Mouse (Mus musculus) adrenal gland, postnatal 36 days (tissue): Measurements from ENCODE around the gene Evi5l. TPM values are rescaled to one million over a fixed set of nuclear protein-coding genes. Genes with fewer than 3 reads are reported as not detected.
"Not testable (repeated sequence)": the region's sequence is repeated elsewhere in the genome, so short reads cannot be mapped to it uniquely, and the experiment has no call there.

Source experiments
- DNase-seq, 2 experiments: peaks; one replicate each; pipeline ENCODE4 v3.0.0; 2021; ENCODE audit warnings: mixed read lengths in 1 of 2
- total RNA-seq, 2 experiments: library from RNA; stranded (reverse); gene quantifications; 2 replicates each; pipeline ENCODE4 v1.2.3; 2021

The Evi5l gene
- total RNA-seq, 2 experiments from 2014 or later: 29.4 to 38.5 TPM

DNA sequence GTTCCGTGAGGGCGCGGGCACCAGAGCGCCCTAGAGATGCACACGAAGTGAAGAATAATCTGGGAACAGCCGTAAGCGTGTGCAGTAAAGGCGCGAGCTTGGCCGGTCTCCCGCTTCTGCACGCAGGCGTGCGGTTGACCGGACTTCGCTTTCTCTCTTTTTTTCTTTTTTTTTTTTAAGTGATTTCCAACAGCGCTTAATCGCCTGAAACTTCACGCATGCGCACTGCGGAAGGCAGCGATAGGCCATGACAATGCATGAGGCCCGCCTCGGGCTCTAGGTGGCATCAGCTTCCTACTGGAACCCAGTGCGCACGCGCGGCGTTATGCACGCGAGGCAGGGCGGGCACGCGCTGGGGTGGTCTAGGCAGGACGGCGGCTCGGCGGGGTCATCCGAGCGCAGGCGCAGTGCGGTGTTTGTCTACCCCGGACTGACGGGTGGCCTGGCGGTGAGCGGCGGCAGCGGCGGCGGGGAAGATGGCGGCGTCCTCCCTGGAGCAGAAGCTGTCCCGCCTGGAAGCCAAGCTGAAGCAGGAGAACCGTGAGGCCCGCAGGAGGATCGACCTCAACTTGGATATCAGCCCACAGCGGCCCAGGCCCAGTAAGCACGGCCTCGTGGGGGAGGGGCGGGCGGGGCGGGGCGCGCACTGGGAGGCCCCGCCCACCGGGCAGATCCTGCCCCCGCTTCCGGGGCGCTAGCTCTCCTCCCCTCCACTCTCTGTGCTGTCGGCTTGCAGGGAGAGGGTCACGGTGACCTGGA, 72.2 kb downstream of the Evi5l start, which contains the start of the genes Map2k7 and Gm49320:
TSS of gene Map2k7 (plus strand) at position 307 of the 759 bp plus-strand sequence.
TSS of gene Gm49320 (plus strand) at position 432 of the 759 bp plus-strand sequence.
- peak; percentile 100 for DNase-seq

DNA sequence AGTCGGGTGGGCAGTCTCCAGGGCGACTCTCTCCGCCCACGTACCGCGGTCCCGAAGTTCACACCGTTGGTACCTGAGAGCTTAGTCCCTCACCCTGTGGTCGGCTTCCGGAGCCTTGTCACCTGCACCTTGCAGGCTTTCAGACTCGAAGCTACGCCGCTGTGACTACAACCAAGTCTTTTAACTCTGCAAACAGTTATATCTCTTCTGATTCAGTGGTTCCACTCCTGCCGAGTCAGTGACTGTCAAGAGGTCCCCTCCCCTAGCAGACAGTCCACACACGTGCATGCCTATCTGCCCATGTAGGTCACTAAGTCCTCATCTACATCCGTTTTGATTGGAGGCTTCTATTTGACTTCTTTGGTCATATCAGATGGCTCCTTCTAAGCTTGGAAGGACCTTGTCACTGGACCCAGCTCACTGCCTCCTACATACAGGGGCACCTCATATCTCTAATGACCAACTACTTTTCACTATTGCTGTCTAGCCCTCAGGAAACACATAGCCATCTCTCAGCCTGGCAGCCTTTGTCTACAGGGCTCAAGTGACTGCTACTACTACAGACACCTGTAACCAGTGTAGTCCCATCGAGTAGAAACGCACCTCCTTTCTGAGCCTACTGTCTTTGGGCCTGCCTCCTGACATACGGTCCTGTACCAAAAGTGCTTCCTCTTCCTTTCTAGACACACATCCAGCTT, 73.0 kb downstream of the Evi5l start:
- DNase-seq: no peak

DNA sequence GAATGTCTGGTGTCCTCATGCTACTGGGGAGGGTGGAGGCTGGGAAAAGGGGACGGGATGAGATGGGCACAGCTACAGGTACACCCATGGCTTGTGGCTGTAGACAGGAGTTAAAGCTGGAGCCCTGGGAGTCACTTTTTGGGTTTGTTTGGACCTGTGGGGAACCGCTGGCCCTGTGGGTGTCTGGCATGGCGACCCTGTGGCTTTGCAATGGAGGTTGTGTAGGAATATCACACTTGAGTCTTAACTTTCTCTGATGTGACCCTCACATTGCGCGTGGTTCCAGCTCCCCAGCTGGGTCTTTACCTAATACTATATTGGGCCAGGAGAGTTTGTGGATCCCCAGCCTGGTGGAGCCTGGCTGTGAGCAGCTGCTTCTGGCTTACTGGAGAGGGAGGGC, 78.7 kb downstream of the Evi5l start:
- no peak for DNase-seq

GRCm38 (mm10) chr8:4245737-4246136, 79.4 kb downstream of the Evi5l start:
- DNase-seq: no peak

- DNase-seq: no peak
Observed at GRCm38 (mm10) chr8:4247241-4247640, 80.9 kb downstream of the Evi5l start.

DNA sequence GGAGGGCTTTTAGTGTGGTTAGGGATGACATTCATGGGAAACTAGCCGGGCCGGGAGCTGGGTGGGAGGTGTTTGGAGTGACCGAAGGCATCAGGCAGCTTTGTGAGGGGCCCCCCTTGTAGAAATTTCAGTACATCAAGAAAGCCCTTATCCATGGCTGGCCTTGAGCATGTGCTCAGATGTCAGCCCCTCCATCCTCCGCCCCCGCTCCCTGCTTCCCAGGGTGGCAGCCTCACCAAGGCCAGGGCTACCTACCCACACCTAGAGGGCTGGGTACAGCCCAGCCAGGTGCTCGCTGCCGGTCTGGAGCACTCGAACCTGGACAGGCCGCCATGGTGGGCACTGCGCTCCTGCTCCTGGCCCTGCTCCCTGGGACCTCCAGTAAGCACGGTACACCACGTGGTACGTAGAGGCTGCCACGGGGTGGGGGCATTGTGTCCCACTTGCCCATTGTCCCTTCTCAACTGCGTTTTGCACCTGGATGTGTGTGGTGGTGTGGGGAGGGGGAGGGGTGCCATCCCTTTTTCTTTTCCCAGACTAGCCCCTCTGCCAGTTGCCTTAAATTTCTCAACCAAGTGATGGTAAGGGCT, 81.7 kb downstream of the Evi5l start, which contains the start of gene Tgfbr3l:
TSS of gene Tgfbr3l (plus strand) at position 264 of the 590 bp plus-strand sequence.
- DNase-seq: peak; percentile 45 to 64

- DNase-seq: peak; percentile 61 to 65
Observed at GRCm38 (mm10) chr8:4249213-4249612, 82.8 kb downstream of the Evi5l start.

DNA sequence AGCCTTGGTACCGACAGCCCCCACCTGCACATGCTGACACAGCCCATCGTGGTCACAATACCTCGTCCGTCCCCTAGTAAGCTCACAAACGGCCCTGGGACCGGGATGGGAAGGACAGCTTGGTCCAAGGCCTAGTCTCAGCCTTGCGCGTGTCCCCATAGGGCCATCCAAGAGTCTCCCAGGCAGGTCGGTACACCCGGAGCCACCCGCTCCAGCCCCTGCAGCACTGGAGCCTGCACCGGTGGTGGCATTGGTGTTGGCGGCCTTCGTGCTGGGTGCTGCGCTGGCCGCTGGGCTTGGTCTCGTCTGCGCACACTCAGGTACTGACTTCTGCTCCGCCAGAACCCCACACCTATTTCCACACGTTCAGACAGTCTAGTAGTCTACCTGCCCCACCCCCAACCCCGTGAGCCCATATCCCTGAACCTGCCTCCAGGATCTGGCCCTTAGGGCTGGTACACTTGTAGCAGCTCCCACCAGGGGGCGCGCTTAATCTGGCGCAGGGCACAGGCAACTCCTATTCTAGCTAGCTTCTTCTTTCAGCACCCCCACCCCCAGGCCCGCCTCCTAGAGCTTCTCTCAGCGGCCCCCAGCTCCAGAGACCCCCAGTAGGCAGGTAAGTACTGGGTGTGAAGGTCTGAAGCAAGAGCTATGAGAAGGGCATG, 84.1 kb downstream of the Evi5l start:
- peak; percentile 87 to 94 for DNase-seq

DNA sequence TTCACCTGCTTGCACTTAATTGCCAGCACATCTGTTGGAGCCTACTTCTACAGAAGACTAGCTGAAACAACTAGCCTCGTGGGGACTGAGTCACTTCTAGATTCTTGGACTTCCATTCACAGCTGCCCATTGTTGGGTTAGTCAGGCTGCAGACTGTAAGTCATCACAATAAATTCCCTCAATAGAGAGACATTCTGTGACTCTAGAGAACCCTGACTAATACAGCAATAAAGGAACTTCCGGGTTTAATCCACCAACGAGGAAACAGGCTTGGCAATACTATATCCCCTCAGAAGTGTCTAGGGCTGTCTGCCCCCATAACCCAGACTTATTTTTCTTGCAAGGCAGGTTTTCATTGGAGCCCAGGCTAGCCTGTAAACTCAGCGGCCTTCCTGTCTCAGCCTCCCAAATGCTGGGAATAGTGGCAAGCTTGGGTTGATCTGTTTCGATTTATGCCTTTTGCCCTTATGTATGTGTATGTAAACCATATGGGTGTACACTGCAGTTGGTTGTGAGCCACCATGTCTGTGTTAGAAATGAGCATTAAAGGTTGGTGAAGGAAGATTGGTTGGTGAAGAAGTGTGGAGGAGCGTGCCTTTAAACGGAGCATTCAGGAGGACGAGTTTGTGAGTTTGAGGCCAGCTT, 85.9 kb downstream of the Evi5l start:
- DNase-seq: no peak

- DNase-seq: peak; percentile 97 to 99
Observed at GRCm38 (mm10) chr8:4252934-4253841, 86.8 kb downstream of the Evi5l start, which contains the start of gene Snapc2. Gene Snapc2, plus strand, starts transcription at chr8:4253080.

DNA sequence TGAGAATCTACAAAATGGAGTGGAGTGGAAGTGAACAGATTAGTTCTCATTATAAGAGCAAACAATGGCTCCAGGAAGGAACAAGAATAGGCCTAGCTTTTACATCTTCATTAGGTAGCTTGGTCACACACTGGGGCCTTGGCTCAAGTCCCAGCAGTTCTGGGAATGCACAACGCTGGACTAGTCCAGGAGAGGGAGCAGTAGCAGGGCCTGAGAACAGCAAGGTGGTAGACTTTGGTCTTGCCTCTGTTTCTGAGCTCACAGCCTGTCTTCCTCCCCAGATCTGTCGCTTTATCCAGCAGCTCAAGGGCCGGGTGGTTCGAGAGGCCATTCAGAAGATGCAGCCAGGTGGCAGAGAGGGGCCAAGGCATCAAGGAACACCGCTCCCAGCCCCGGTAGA, 87.6 kb downstream of the Evi5l start:
- peak; percentile 64 to 75 for DNase-seq

DNA sequence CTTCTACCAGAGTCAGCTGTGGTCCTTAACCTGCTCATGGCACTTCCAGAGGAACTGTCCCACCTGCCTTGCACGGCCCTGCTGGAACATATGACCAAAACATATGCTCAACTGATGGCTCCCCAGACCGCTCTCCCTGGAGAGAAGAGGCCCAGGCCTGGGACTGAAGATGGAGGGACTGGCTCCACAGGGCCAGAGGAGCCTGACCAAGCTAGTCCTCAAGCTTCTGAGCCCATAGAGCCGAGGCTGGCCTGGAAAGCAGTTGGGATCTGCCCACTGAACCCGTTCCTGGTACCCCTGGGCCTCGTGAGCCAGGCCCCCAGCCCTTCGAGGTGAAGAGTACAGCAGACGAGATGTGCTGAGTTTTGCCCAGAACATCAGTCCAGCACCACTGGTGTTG, 89.1 kb downstream of the Evi5l start:
- not testable (repeated sequence) for DNase-seq

GRCm38 (mm10) chr8:4256911-4257310, 90.5 kb downstream of the Evi5l start:
- DNase-seq: no peak

DNA sequence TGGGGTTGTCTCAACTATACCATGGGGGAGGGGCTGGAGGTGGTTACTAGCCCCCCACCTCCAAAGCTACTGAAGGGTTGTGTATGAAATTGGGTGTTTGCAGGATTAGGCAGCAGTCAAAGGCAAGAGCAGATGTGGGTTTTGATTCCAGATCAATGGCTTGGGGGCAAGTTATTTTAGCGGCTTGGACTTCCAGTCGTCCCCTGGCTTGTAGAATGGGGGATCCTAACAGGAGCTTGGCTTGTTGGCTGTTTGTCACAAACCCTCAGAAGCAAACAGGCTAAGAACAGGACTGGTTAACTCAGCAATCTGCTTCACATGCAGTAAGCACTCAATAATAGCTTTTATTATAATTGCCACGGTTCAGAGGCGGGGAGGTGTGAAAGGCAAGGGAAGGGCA, 91.0 kb downstream of the Evi5l start:
- no peak for DNase-seq

DNA sequence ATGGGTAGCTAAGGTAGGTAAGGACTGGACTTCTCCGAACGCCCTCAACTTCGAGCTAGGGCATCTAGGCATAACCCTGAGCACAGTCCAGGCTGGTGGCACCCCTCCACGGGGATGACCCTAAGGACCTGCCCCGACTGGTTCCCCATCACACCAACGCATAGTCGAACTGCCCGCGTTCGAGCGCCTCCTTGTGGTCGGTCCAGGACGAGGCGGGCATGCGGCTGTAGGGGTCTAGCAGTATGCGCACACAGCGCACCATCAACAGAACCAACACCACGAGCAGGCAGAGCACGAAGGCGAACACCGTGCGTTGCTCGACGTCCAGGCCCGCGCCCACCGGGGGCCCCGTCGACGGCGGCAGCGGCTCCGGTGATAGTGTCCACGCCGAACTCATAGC, 91.9 kb downstream of the Evi5l start:
- DNase-seq: peak; percentile 78 to 83

DNA sequence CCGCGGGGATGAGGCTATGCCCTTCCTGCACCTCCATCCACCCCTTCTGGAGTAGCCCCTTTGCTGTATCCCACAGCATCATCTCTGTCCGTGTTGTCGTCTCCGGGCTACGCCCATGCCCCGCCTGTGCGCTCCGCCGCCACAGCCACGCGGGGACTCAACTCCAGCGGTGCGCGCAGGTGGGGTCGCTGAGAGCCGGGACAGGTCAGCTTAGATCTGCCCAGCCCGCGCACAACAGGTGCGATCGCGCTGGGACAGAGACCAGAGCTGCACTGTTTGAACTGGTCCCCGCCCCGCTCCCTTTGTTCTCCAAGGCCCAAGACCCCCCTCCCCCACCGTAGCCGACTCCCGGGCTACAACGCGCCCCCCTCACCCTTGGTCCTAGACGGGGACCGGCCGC, 92.3 kb downstream of the Evi5l start:
- DNase-seq: no peak

DNA sequence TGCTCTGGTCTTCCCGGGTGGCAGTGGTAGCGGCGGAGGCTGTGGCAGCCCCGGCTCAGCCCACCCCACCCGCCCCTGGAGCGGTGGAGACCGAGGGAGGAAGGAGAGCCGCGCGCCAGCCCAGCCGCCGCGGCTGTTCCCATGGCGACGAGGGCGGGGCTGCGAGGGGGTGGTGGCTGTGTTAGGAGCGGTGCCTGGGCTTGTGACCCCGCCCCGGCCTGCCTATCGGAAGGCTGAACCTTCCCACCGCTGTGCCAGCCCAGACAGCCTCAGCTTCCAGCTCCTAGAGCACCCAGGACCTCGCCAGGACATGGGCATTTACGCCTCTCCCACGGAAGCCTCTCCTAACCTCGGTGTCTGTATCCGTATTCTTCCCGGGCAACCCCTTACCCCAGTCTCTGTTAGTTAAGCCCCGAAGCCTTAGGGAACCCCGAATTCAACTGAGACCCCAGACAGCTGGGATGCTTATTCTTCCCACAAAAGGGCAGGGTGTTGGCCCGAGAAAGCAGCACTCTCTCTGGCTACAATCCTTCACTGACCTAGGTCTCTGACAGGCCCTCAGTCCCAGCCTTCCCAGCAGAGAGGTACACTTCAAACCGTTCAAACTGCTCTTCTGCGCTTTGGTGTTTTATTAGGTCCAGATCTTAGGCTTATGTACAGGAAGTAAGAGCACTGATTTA, 92.9 kb downstream of the Evi5l start, which contains the start of gene Ctxn1:
TSS of gene Ctxn1 (minus strand) at position 150 of the 680 bp plus-strand sequence.
- DNase-seq: peak; percentile 98 to 100

DNA sequence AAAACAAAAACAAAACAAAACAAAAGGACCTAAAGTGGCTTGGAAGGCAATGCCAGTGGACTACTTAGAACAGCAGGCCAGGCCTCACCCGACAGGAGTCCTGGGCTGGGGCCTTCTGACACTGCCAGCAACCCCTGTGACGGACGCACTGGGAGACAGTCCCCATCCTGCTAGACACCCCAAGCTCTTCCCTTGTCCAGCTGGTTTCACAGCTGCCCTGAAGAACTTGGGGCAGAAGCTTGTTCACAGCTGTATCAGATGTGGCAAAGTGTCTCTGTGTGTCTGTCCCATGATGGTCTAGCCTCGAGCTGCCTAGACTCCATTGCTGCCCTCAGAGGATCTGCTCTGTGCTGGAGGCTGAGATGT, 93.4 kb downstream of the Evi5l start:
- DNase-seq: no peak
